Mouse (Mus musculus): ENCODE measurements at regions not wholly inside any gene's neighbourhood (a gene's known extent, or its start where the extent isn't known, plus 50 kb on each side); places are given as distances from the start of the nearest gene placed in this dataset.
"Not testable (repeated sequence)": the region's sequence is repeated elsewhere in the genome, so short reads cannot be mapped to it uniquely, and the experiment has no call there.

DNA sequence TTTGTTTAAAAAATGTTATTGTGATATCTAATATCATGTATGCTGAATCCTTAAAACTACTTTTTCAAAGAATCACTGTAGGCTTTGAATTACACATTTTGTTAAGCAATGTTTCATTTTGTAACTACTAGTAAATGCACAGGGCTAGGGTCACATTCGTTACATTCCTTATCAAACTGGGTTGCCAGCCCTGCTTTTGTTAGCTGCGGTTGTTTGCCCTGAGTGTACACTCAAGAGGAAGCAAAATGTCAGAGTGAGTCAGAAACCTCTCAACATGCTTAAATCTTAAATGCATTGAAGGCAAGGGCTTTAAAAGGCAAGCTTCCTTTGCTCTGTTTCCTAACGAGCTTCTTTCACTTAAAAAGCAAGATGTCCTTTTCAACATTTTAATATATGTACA, 193.6 kb upstream of the Daam1 start:
- no peak for DNase-seq (ENCODE audit: low spot score in 2 of 2)
- intact Hi-C loops (cut with DNase I), result no loop called here

DNA sequence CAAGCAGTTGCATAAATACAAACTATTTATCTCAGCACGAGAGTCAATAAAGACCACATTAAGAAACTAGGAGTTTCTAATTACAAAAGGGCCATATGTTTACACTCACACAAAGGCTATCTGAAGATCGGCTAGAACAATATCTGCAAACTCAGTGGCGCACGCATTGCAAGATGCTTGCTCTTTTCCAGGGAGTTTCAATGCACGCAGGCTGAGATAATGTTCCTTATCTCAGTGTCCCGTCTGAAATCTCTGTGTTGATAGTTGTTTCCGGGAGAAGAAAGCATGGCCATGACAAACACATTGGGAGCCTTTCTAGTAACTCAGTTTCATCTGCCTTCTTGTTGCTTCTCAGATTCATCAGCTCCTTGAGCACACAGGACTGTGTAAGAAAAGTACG, 192.6 kb upstream of the Daam1 start:
- intact Hi-C loops (cut with DNase I), result no loop called here
- no peak for DNase-seq (ENCODE audit: low spot score in 2 of 2)

DNA sequence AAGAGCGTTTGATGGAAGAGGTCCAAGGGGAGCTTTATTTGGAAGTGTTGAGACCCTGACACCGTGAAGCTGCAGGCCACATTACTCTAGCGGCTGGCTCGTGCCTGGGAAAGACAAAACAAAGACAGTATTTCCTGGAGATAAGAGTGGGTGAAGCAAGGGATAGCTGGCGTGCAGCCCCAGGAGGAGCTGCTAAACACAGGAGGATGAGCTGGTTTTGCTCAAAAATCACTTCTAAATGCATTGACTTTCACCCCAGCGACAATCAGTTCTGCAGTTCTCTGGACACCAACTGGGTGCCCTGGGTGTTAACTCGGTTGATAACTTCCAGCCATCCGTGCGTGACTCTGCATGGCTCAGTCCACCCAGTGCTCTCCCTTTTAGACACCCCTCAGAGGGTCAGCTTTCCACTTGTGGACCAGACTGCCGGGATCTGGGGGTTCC, 190.8 kb upstream of the Daam1 start:
- intact Hi-C loops (cut with DNase I), result no loop called here
- no peak for DNase-seq (ENCODE audit: low spot score in 2 of 2)

DNA sequence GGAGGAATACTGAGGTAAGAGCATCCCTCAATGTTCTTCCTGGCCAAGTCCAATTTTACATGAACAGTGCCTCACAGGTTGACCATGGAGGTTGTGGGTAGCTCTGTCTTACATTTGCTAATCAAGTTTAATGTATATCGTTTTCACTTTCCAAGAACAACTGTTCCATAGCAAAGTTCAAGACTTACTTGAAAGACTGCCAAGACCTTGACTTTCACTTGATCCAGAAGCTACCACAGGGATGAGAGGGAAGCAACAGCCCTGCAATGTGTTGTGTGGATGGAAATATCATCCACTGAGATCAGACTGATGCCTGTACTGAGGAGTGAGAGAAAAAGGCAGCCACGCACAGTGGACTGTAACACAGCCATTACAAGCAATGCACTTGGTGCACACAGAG, 189.4 kb upstream of the Daam1 start:
- DNase-seq (ENCODE audit: low spot score in 2 of 2), result no peak
- intact Hi-C loops (cut with DNase I), result no loop called here

DNA sequence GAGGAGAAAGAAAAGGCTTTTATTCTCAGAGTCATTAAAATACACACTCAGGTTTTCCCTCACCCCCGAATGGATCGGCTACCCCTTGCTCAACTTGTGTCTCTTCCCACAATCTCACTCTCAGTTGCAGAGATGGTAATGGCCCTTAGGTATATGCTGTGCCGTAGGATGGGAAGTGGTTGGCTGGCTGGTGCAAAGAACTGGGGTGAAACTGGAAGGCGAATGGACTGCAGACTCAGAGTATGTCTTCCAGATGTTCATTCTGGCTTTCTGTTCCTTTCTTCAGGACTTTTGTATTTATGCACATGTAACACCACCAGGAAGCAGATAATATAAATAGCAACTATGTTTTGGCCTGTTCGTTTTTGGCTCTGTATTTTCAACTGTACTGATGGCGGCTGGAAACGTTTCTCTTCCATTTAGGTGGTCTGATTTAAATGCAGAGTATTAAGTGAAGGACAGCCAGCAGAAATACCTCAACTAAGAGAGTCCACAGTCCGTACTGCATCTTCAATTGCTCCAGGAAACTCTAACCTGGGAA, 188.0 kb upstream of the Daam1 start:
- DNase-seq (ENCODE audit: low spot score in 2 of 2), result no peak
- intact Hi-C loops (cut with DNase I), result no loop called here

DNA sequence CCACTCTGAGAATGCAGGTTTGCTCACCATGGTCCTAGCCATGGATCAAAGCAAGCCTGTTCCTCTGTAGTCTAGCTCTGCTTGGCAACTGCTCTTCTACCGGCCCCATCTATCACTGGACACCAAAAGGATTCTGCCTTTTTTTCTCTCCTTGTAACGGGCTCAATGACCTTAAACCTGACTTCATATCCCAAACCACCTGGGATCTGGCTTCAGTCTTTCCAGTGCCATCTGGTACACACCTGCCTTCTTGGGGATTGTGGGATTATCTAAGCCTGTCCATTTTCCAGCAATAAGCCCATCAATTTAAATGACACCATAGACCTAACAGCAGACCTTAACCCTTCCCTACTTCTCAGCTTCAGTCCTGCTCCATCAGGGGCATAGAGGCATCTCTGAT, 179.6 kb upstream of the Daam1 start:
- no peak for DNase-seq (ENCODE audit: low spot score in 2 of 2)
- intact Hi-C loops (cut with DNase I), result no loop called here

DNA sequence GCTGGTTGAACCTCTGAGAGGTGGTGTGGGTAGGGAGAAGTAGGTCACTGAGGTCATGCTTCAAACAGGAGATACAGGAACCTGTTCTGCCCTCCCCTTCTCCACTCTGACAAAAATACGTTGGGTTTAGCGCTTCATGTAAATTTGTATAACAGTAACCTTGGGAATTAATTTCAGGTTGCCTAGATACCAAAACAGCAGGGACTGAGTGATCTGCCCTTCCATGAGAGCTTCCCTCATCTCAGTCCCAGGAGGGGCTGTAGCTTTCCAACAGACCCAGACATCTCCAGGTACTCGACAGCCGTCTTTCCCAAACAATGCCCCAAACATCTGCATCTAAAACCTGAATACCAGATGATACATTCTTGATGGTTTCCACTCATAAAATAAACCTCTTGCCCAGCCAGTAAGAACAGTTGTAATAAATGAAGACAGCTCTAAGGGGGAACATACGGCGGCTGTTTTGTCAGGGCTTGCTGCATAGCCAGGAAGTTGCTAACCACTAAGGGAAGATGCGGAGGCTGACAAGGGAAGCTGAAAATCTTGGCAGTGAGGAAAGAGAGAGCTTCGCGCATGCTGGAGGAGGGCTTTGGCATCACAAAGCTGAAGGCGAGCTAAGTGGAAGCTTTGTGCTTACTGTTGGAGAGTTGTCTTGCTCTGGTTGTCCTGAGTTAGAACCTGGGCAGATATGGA, 137.4 kb upstream of the Daam1 start:
- intact Hi-C loops (cut with DNase I), result no loop called here
- DNase-seq (ENCODE audit: low spot score in 2 of 2), result peak; percentile 58 to 62

DNA sequence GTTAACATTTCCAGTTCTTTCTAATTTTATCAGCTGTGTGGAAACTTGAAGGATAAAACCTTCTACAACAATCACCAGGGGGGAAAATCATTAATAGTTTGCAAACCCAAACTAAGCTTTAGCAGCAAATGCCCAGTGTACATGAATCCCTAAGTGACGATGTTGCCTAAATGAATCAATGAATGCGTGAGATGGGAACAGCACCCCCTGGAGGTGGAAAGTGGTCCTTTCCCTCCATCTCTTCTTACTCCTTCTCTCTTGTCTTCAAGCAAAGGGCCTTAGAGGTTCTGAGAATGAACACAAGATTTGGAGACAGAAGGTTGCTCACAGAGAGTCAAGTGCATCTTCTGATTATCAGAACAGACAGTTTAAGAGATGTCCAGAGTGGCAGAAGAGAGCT, 129.1 kb upstream of the Daam1 start:
- intact Hi-C loops (cut with DNase I), result loop anchor here (5.0 kb wide), 1 partner anchor 309 kb away; no protein-coding TSS in a partner anchor
- peak; percentile 25 to 29 for DNase-seq (ENCODE audit: low spot score in 2 of 2)

DNA sequence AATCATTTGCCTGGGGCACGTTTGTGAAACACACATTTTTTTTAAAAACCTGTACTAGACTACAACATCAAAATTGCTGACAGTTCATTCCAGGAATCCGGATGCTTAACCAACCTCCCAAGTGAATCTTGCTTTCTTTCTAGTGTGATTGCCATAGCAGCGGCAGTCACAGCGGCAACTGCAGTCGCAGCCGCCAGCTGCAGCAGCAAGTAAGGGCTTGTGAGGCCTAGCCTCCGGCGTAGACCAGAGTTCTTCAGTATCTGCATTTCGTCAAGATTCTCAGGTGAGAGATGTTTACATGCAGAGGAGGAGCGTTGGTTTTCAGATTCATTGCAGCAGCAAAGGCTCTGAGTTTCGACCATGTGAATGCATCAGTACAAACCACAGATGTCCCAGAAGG, 128.7 kb upstream of the Daam1 start:
- intact Hi-C loops (cut with DNase I), result loop anchor here (5.0 kb wide), 1 partner anchor 310 kb away; no protein-coding TSS in a partner anchor

DNA sequence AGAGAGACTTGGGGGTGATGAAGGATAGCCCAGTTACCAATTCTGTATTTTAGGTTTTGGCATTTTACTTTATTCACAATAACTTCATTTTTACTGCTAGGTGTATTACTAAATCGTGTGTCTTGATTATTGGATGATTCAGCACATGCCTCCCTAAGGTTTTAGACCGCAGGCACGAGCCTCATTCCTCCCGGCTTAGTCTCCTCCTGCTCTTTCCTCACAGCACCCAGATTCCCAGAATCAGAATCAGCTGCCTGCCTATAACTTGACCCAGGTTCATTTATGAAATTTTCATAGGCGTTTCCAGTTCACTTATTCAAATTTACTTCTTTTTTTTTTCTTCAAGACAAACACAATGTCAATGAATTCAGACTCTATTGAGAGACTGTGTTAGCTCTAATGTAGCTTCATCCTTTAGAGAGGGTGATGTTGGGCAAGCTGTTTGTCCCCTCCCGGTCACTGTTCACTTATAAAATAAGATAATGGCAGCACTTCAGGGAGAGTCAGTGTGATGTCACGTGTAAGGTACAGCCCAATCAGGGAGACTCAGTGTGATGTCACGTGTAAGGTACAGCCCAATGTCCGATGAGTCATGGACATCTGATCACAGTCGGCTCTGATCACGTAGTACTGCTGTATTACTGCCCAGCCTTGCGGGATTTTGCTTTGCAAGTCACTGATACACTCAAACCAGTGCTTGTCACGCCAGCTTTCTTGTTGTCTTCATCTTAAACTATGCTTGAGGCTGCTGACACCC, 127.6 kb upstream of the Daam1 start:
- DNase-seq (ENCODE audit: low spot score in 2 of 2), result no peak
- intact Hi-C loops (cut with DNase I), result loop anchor here (5.0 kb wide), 1 partner anchor 311 kb away; no protein-coding TSS in a partner anchor

More for the DNA sequence above, 128.7 kb upstream of the Daam1 start:
- no peak for DNase-seq (ENCODE audit: low spot score in 2 of 2)

DNA sequence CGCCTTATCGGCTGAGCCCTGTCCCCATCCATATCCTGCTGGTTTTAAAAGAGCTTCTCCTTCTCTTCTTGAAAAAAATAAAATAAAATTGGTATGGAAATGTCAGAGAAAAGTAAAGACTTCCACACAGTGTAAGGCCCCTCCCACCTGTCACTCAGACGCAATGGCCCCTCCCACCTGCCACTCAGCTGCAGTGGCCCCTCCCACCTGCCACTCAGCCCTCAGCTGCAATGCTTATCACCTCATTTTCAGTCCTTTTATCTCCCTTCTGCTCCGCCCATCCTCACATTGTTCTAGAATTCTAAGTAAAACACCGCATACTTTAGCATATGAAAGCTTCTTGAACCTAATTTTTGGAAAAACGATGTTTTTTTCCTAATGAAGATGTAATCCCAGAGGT, 126.4 kb upstream of the Daam1 start:
- no peak for DNase-seq (ENCODE audit: low spot score in 2 of 2)
- intact Hi-C loops (cut with DNase I), result loop anchor here (5.0 kb wide), 1 partner anchor 312 kb away; no protein-coding TSS in a partner anchor

DNA sequence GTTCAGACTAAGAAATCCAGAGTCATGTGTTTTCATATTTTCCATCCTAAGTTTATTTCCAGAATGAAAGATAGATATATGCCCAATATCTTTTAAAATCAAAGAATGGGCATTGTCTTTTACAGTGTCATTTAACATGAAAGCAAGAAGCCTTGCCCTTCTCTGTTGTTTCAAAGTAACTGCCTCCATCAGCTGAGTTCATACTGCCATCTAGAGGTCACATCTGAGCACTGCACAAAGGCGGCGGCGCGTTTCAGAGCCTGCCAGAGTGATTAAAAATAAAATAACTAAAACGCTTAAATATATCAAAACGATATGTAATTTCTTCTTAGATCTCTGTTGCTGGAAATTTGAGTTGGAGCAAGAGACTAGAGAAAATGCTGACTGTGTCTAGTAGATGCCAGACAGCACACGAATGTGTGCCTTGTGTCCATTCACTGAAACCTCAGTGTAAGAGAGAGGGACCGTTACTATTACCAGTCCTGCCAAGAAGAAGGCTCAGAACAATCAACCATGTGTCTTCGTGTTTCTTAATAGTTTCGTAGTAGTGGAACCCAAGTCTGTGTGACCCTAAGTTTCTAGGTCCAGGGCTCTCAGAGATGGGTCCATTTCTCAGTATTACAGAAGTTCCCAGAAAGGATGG, 123.0 kb upstream of the Daam1 start:
- intact Hi-C loops (cut with DNase I), result loop anchor here (2.0 kb wide), 2 partner anchors 397 to 511 kb away; no protein-coding TSS in a partner anchor
- DNase-seq (ENCODE audit: low spot score in 2 of 2), result peak; percentile 40 to 66

DNA sequence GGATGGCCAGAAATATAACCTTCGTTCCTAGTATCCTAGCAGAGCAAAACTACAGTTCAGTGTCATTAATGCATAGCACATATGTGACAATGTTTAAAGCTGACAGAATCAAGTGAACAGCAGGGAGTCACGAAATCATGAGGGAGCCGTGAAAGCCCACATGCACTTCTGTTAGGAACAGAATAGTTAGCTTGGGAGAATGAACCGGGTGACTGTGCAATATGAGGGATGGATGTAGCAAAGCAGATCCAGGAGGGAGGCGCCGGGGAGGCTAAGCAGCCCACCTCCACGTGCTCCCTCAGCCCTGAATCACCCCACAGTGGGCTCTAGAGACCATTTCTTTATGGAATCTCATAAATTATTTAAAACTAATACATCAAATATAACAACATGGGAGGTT, 116.3 kb upstream of the Daam1 start:
- DNase-seq (ENCODE audit: low spot score in 2 of 2), result peak in 1 of 2 experiments; percentile 35
- intact Hi-C loops (cut with DNase I), result no loop called here

DNA sequence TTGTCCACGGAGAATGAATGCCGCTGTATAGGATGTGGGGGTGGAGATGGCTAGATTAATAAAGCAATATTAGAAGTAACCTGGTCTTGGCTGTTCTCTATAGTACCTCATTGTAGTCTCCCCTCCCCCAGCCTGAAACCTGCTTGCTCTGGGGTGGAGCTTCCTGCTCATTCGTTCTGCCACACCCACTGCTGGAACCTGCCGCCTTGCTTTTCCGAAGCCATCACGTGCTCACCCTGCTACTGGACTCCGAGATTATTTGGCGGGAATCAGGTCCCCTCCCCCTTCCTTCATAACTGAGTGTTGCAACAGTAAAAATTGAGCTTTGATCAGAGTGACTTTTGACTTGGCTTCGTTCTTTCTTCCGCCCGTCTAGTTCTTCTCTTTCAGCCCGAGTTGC, 112.5 kb upstream of the Daam1 start:
- DNase-seq (ENCODE audit: low spot score in 2 of 2); intact Hi-C loops (cut with DNase I): not testable (repeated sequence)

DNA sequence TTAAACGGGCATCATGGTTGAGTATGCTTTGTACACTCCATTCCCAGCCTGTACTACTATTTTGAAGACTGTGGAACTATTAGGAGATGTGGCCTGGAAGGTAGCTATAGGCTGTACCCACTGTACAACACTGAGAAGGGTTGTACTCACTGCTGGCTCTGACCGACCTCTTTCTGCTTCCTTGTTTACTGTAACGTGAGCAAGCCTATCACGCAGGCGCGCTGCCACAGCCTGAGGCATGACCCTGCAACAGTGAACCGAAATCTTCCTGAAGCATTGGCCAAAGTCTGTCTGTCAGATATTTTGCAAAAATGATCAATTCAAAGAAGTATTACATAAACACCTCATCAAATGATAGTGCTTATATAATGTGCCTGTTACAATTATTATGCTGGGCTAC, 112.0 kb upstream of the Daam1 start:
- intact Hi-C loops (cut with DNase I), result no loop called here
- DNase-seq (ENCODE audit: low spot score in 2 of 2), result no peak

DNA sequence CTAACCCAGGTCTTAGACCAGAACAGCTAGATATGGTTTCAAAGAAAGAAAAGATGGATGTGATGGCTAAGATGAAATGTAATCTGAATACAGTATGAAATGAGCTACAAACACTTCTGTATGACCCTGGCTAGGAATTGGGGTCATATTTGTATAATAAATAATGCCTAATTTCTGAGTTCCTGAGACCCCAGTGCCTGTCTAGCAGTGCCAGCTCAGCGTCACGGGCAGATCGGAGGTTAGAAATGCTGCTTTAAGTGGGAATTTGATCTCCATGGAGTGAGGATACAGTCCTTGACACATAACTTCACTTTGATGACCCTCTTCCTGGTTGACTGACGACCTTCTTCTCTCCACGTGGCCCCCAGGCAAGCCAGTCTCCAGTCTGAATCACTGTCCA, 105.7 kb upstream of the Daam1 start:
- no peak for DNase-seq (ENCODE audit: low spot score in 2 of 2)
- intact Hi-C loops (cut with DNase I), result no loop called here

DNA sequence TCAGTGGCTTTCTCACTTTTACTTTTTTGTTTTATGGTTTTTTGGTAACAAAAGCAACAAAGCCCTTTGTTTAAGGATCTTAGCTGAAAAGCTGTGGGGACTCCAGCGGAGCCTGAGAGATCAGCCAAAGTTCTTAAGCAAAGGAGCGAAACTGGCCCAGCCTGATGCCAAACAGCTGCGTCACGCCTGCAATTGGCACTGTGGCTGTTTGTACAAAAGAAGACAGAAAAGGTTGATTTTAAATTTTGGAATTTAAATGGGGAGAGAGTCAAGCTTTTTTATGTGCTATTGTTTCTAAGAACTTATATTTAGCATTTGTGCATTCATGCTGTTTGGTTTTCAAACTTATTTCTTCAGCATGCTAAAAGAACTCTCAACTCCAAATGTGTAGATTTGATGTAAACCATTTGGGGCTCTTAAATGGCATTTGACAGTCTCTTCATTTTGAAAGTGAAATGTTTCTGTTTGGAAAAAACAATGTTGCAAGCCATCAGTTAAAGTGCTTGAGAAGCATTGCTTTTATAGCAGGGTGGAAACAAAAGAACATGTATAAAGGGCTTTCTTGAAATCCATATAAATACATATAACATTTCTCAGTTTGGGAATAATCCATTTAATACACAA, 105.1 kb upstream of the Daam1 start:
- no peak for DNase-seq (ENCODE audit: low spot score in 2 of 2)
- intact Hi-C loops (cut with DNase I), result no loop called here

DNA sequence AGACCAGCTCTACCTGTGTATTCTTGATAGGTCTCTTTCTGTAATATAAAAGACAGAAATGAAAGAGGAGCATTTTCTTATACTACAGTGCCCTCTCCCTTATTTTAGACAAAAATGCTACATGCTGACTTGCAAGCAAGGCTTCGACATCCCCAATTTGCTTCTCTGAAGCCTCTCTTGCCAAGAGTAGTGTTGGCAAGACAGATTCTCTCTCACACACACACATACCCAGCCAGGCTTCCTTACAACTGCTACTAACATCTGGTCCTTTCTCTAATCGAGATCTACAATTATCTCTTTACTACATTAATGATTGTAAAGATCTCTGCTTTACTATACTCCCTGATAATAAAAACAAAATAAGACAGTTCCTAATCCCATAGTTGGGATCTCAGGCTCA, 87.5 kb upstream of the Daam1 start:
- intact Hi-C loops (cut with DNase I), result no loop called here

DNA sequence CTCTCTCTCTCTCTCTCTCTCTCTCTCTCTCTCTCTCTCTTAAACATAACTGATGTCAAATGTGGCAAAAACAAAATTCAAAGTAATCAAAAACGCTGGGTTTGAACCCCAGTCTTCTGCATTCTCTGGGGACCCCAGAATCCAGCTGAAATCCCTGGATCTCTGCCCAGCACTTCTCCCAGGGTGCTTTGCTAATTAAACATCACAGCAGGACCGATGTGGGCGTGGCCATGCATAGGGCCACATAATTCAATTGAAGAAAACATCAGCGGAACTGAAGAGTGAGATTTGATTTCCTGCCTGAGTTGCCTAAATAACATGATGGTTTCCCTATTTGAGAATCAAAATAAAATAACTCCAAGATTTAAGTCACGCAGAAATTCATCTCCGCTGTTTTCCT, 84.9 kb upstream of the Daam1 start:
- no peak for DNase-seq (ENCODE audit: low spot score in 2 of 2)
- intact Hi-C loops (cut with DNase I), result no loop called here

More for the DNA sequence above, 87.5 kb upstream of the Daam1 start:
- no peak for DNase-seq (ENCODE audit: low spot score in 2 of 2)

DNA sequence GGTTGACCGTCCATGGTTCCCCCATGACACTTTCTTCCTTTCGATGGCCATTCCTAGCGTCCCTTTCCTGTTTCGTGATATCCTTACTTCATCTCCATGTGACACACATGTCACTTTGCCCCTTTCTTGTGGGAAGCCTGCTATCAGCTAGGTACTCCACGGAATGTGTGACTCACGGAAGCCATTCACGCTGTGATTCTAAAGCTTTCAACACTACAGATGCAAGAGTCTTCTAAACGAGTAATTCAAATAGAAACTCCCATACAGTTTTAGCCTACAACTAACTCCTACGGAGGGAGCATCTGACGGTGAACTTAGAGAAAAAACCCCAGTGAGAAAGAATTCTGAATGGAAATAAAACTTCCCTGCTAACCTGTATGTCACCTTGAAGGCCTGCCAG, 83.5 kb upstream of the Daam1 start:
- intact Hi-C loops (cut with DNase I), result no loop called here
- DNase-seq (ENCODE audit: low spot score in 2 of 2), result no peak
